Mouse (Mus musculus) liver, postnatal 0 days (tissue): Measurements from ENCODE around the gene Bcl2l11. TPM values are rescaled to one million over a fixed set of nuclear protein-coding genes. Genes with fewer than 3 reads are reported as not detected.

Experiments used
- ATAC-seq: fragments of 200-750 bp; cut with Nextera tagmentation; 2 replicates; pipeline ENCODE4 v1.8.0; 2017; ENCODE audit warnings: mild to moderate bottlenecking, moderate library complexity
- DNase-seq: peaks from one replicate; pipeline ENCODE4 v3.0.0-alpha.2; 2016
- H3K27ac ChIP-seq: fragments of 300-500 bp; sonication (generic); 2 replicates; pipeline ENCODE4 v1.5.1; 2014; ENCODE audit warnings: antibody characterized with exemption, moderate library complexity, mild to moderate bottlenecking, low read depth
- H3K27me3 ChIP-seq: fragments of 300-500 bp; sonication (generic); 2 replicates; pipeline ENCODE4 v1.6.1; 2014; ENCODE audit warnings: low read length, control low read depth, mixed read lengths; ENCODE audit not compliant: insufficient read depth
- H3K36me3 ChIP-seq: fragments of 300-500 bp; sonication (generic); replicated peaks from 2 replicates; pipeline ENCODE4 v1.6.1; 2014; ENCODE audit warnings: mild to moderate bottlenecking, control low read depth, low read length, moderate library complexity, mixed read lengths; ENCODE audit not compliant: insufficient read depth
- H3K4me1 ChIP-seq: fragments of 300-500 bp; sonication (generic); 2 replicates; pipeline ENCODE4 v1.6.1; 2014; ENCODE audit warnings: antibody characterized with exemption, mild to moderate bottlenecking, control low read depth; ENCODE audit not compliant: insufficient read depth
- H3K4me2 ChIP-seq: fragments of 300-500 bp; sonication (generic); 2 replicates; pipeline ENCODE4 v1.6.1; 2014; ENCODE audit warnings: low read depth, mild to moderate bottlenecking, low read length, moderate library complexity, mixed read lengths
- H3K4me3 ChIP-seq: fragments of 300-500 bp; sonication (generic); 2 replicates; pipeline ENCODE4 v1.5.1; 2014; ENCODE audit warnings: low read depth, low read length
- H3K9ac ChIP-seq: fragments of 300-500 bp; sonication (generic); replicated peaks from 2 replicates; pipeline ENCODE4 v1.6.1; 2014; ENCODE audit warnings: mild to moderate bottlenecking, moderate library complexity
- H3K9me3 ChIP-seq: fragments of 300-500 bp; sonication (generic); 2 replicates; pipeline ENCODE4 v1.6.1; 2016; ENCODE audit warnings: mild to moderate bottlenecking, control low read depth, low read length, mixed read lengths
- CTCF ChIP-seq: sonication (generic); IDR thresholded peaks from 2 replicates; pipeline ENCODE4 v1.5.1; 2016; ENCODE audit warnings: antibody characterized with exemption, low read depth
- EP300 ChIP-seq: IDR thresholded peaks from 2 replicates; pipeline ENCODE4 v1.6.1; 2016; ENCODE audit warnings: antibody characterized with exemption, low read depth, mild to moderate bottlenecking
- WGBS: fragments of 180-500 bp; shearing (Covaris S2); extraction: QIAGEN DNeasy Blood & Tissue Kit; methylation state at CpG from one replicate; pipeline ENCODE4 v1.1.7; 2014; ENCODE audit not compliant: insufficient replicate concordance; 5-methylcytosine and 5-hydroxymethylcytosine counted together
- polyA plus RNA-seq: library from polyadenylated mRNA; unstranded; fragments of >200 nt; fragmentation: Nextera tagmentation; extraction: Ambion mirVana; gene quantifications from 2 replicates; pipeline ENCODE4 v1.2.1, GENCODE M21; 2015

Bcl2l11 gene
- polyA plus RNA-seq, 1 experiment from 2014 or later, result 6.5 TPM

DNA sequence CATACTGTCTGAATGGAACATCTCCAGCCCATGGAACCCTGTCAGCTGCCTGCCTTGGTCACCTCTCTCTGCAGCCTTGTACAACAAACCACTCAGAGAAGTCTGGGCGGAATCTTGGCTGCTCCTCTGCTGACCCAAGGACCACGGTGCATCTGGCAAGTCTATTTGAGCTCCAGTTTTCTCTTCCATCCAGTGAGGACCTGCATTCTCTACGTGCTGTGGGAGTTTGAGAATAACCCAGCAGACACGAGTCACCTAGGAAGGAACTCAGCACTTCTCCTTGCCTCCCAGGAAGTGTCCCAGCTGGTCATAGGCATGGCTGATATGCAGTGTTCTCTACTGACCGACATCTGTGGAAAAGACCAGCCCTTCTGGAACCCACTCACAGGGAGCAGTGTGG lies 8.6 kb downstream of the Bcl2l11 start:
- no peak for ATAC-seq
- Histone ChIP-seq H3K27me3 (no peaks in the 10 kb centered on the region), H3K36me3 (peaks cover 29% of the 10 kb centered on the region), H3K9me3 (no peaks in the 10 kb centered on the region), H3K4me3 (no peak overlapping the region), H3K9ac (no peak overlapping the region), H3K4me2 (no peak overlapping the region), H3K27ac (no peak overlapping the region), H3K4me1 (peaks cover 31% of the 10 kb centered on the region)
- no peak for DNase-seq
- WGBS, result 67% methylated on average over 5 of the region's 5 CpGs
- TF ChIP-seq EP300 (no peak), CTCF (no peak)

DNA sequence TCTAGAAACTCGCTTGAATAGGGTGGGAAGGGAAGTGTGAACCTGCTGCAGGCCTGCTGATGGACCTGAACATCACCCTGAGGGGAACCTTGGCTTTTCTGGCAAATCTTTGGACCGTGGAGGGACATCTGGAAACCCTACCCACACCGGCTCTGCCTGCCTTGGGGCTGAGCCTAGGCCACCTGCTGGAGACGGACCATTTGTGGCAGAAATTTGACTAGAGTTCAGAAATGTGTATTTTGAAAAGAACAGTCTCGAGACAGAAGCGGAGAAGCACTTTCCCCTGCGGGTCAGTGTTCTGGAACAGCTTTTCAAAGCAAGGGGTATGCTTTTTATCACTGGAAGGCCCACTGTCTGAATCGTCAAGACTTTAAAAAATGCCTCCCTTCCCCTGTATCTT lies 9.1 kb downstream of the Bcl2l11 start:
- Histone ChIP-seq H3K4me2 (no peak overlapping the region), H3K4me1 (peaks cover 31% of the 10 kb centered on the region), H3K4me3 (no peak overlapping the region), H3K9ac (no peak overlapping the region), H3K27me3 (no peaks in the 10 kb centered on the region), H3K9me3 (no peaks in the 10 kb centered on the region), H3K27ac (0 out of 2 replicates have a peak overlapping the region, but pooled peaks have one; percentile 3), H3K36me3 (peaks cover 30% of the 10 kb centered on the region)
- no peak for TF ChIP-seq EP300
- TF ChIP-seq CTCF, result peak; percentile 22; the same call in 1 of the 2 replicates
- WGBS, result 77% methylated on average over 8 of the region's 8 CpGs
- no peak for DNase-seq
- no peak for ATAC-seq

DNA sequence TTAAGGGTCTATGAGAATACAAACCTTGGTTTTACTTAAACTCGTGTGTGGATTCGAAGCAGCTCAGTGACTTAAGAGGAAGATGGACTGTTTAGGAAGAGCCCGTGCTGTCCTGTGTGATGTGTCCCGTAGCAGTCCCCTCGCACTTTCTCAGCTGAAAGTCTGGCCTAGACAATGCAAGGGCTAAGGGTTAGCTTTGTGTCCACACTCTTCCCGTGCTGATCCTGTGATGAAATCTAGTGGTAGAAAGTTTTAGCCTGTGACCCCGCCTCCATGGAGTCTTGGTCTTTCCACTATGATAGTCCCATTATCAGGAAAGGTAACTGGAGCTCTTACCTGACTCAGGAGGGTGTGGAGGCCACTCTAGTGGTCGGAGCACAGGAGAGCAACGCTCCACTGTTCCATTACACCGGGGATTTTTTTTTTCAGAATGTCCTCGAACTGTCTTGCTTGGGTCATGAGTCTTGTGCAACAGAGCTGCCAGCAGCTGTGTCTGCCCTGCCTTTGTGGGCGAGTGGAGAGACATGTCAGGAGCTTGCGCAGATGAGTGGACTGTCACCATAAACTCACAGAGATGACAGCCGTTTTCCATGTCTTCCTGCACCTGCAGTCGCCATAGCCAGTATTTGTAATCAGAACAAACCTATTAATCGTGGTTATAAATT lies 11.1 kb downstream of the Bcl2l11 start:
- H3K36me3 ChIP-seq, result peaks cover 18% of the 10 kb centered on the region
- H3K27ac ChIP-seq, result peak overlapping the region; percentile 70
- no peaks in the 10 kb centered on the region for H3K9me3 ChIP-seq
- DNase-seq, result peak; percentile 48
- 56% methylated on average over 16 of the region's 16 CpGs for WGBS
- no peak overlapping the region for H3K4me3 ChIP-seq
- H3K4me2 ChIP-seq, result peak overlapping the region; percentile 40
- no peak overlapping the region for H3K9ac ChIP-seq
- TF ChIP-seq CTCF, result no peak
- TF ChIP-seq EP300, result no peak
- peaks cover 36% of the 10 kb centered on the region for H3K4me1 ChIP-seq
- ATAC-seq, result peak; percentile 84
- H3K27me3 ChIP-seq, result no peaks in the 10 kb centered on the region

DNA sequence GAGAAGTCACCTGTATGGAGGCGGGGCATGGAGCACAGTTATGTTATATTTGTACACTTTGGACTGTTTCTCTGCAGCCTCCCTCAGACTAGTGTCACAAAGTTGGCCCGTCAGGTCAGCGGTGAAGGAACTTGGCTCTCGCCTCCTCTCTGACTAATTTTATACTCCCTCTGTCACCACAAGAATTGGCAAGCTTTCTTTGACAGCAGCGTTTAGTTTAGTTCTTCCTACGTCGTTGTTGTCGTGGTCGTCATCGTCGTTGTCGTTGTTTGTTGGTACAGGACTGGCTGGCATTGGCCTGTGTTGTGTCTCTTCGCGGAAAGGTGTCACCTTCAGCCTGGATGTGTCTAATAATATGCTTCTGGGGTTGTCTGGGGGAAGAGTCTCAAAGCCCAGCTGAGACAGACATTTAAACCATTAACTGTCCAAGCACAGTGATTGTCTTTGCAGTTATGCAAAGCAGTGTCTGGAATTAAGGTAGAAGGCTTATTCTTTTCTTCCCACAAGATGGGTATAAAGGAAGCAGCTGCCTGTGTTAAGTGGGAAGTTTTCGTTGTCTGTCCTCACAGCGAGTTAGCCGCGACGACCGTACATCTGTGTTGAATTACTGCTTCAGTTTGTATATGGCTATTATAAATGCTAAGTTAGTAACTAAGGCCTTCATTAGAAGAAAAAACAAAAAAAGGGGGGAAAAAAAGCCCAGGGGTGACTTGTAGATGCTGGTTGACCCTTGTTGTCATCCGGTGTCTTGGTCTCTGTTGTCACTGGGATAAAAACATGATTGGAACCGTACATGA lies 11.8 kb downstream of the Bcl2l11 start:
- H3K9ac ChIP-seq, result no peak overlapping the region; the same call in 1 of the 2 replicates
- H3K4me2 ChIP-seq, result no peak overlapping the region
- no peak overlapping the region for H3K4me3 ChIP-seq
- H3K4me1 ChIP-seq, result peaks cover 36% of the 10 kb centered on the region
- peaks cover 17% of the 10 kb centered on the region for H3K36me3 ChIP-seq
- peak; percentile 50; the same call in 1 of the 2 replicates for ATAC-seq
- no peaks in the 10 kb centered on the region for H3K27me3 ChIP-seq
- no peak for DNase-seq
- peak overlapping the region; percentile 70 for H3K27ac ChIP-seq
- H3K9me3 ChIP-seq, result no peaks in the 10 kb centered on the region
- TF ChIP-seq CTCF (no peak), EP300 (no peak)
- WGBS, result 84% methylated on average over 22 of the region's 22 CpGs

GRCm38 (mm10) chr2:128138924-128139323 lies 13.1 kb downstream of the Bcl2l11 start:
- Histone ChIP-seq H3K27ac (no peak overlapping the region), H3K27me3 (no peaks in the 10 kb centered on the region), H3K36me3 (peaks cover 22% of the 10 kb centered on the region), H3K9ac (no peak overlapping the region), H3K9me3 (no peaks in the 10 kb centered on the region), H3K4me2 (no peak overlapping the region), H3K4me3 (no peak overlapping the region), H3K4me1 (peaks cover 41% of the 10 kb centered on the region)
- no peak for TF ChIP-seq EP300
- no peak for TF ChIP-seq CTCF
- WGBS, result 90% methylated on average over 8 of the region's 8 CpGs
- ATAC-seq, result no peak
- DNase-seq, result no peak

GRCm38 (mm10) chr2:128139781-128140180 lies 13.9 kb downstream of the Bcl2l11 start:
- no peak for ATAC-seq
- no peak for DNase-seq

More at GRCm38 (mm10) chr2:128139781-128140180, 13.9 kb downstream of the Bcl2l11 start:
- Histone ChIP-seq H3K4me3 (no peak overlapping the region), H3K27me3 (no peaks in the 10 kb centered on the region), H3K9me3 (no peaks in the 10 kb centered on the region), H3K4me1 (peaks cover 48% of the 10 kb centered on the region), H3K9ac (no peak overlapping the region), H3K27ac (no peak overlapping the region), H3K4me2 (no peak overlapping the region), H3K36me3 (peaks cover 19% of the 10 kb centered on the region)
- TF ChIP-seq CTCF, result no peak
- WGBS, result 85% methylated on average over 15 of the region's 15 CpGs
